Comparison of ENCODE assay signal across 8 mouse cellular contexts in the genomic region with DNA sequence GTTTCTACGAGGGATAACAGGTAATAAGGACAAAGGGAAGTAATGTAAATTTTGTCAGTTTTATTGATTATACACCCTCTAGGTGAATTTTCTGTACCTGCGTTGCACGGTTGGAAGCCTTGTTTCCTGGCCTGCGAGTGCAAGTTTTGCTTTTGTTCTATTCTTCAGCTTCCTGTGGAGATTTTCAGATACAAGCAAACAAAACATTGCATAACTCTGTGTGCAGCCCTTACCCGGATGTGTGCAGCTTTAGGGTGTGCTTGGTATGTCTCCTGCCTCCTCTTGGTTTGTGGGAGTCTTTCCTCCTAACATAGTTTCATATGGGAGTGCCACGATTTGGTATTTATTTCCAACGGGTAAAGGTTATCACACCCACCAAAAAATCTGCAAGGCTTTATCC. TPM values are rescaled to one million over a fixed set of nuclear protein-coding genes. Genes with fewer than 3 reads are reported as not detected.
DNase-seq lines count a peak whose midpoint lies in the region; ATAC-seq and TF ChIP-seq lines count a peak whose summit lies in the region.

No protein-coding gene starts in this region.

- H3K4me1 ChIP-seq in bone marrow macrophage, adult 2 months (ENCODE audit: control insufficient read depth, insufficient read depth, low read length) = peaks cover 9% of the 10 kb centered on the region
- H3K4me1 ChIP-seq in heart, embryonic 15.5 days (replicated peaks) = no peaks in the 10 kb centered on the region; the same call in none of the 2 replicates
- peaks cover 3% of the 10 kb centered on the region; the same call in 1 of the 2 replicates for H3K4me1 ChIP-seq in limb, embryonic 13.5 days
- peaks cover 8% of the 10 kb centered on the region for H3K4me1 ChIP-seq in midbrain, embryonic 14.5 days (ENCODE audit: control insufficient read depth, insufficient read depth, low read length)

- H3K9me3 ChIP-seq in heart, embryonic 15.5 days (replicated peaks) = no peaks in the 10 kb centered on the region
- H3K9me3 ChIP-seq in limb, embryonic 13.5 days = no peaks in the 10 kb centered on the region
- no peaks in the 10 kb centered on the region for H3K9me3 ChIP-seq in midbrain, embryonic 14.5 days (ENCODE audit: control insufficient read depth, low read length)

- WGBS in heart, embryonic 15.5 days = 38% methylated on average over 7 of the region's 7 CpGs
- WGBS in limb, embryonic 13.5 days = 29% methylated on average over 7 of the region's 7 CpGs
- WGBS in midbrain, embryonic 14.5 days = 42% methylated on average over 7 of the region's 7 CpGs

- intact Hi-C loops in left cerebral cortex, postnatal 25 days (cut with DNase I) = no loop called here
- intact Hi-C loops in left cerebral cortex, postnatal 10 days (cut with DNase I) = no loop called here

- peak overlapping the region; percentile 59 for H3K4me2 ChIP-seq in heart, embryonic 15.5 days
- peak overlapping the region; percentile 64 for H3K4me2 ChIP-seq in limb, embryonic 13.5 days (replicated peaks)
- peak overlapping the region; percentile 70 for H3K4me2 ChIP-seq in midbrain, embryonic 14.5 days (ENCODE audit: low read length)

- TF ChIP-seq POLR2A in bone marrow macrophage, adult 2 months (IDR thresholded peaks at IDR 0.05; ENCODE audit: borderline replicate concordance, low read depth, low read length) = no peak

- TF ChIP-seq CTCF in bone marrow macrophage, adult 2 months (IDR thresholded peaks at IDR 0.05; ENCODE audit: low read depth, low read length) = no peak

- H3K36me3 ChIP-seq in heart, embryonic 15.5 days = no peaks in the 10 kb centered on the region
- no peaks in the 10 kb centered on the region for H3K36me3 ChIP-seq in limb, embryonic 13.5 days
- H3K36me3 ChIP-seq in midbrain, embryonic 14.5 days (ENCODE audit: control insufficient read depth, insufficient read depth, low read length) = no peaks in the 10 kb centered on the region

- H3K27ac ChIP-seq in bone marrow macrophage, adult 2 months (ENCODE audit: insufficient read depth, low read depth, low read length) = peak overlapping the region; percentile 82
- peak overlapping the region; percentile 99 for H3K27ac ChIP-seq in heart, embryonic 15.5 days
- peak overlapping the region; percentile 97; the same call in 1 of the 2 replicates for H3K27ac ChIP-seq in limb, embryonic 13.5 days
- peak overlapping the region; percentile 98 for H3K27ac ChIP-seq in midbrain, embryonic 14.5 days (replicated peaks; ENCODE audit: low read depth, low read length)

- H3K27me3 ChIP-seq in heart, embryonic 15.5 days = no peaks in the 10 kb centered on the region
- no peaks in the 10 kb centered on the region for H3K27me3 ChIP-seq in limb, embryonic 13.5 days
- H3K27me3 ChIP-seq in midbrain, embryonic 14.5 days (ENCODE audit: control insufficient read depth, insufficient read depth, low read length) = no peaks in the 10 kb centered on the region

- ATAC-seq in heart, embryonic 15.5 days (replicated peaks; ENCODE audit: insufficient number of reproducible peaks, insufficient read depth, low FRiP score, low read depth) = no peak
- ATAC-seq in limb, embryonic 13.5 days (ENCODE audit: low FRiP score, low read depth) = no peak
- ATAC-seq in midbrain, embryonic 14.5 days (ENCODE audit: low FRiP score, low TSS enrichment) = no peak

- peak; percentile 34 to 50 for DNase-seq in left cerebral cortex, postnatal 25 days (ENCODE audit: low spot score in 2 of 2)
- DNase-seq in left cerebral cortex, postnatal 10 days (ENCODE audit: extremely low spot score in 1 of 2, low spot score in 2 of 2) = no peak
- peak; percentile 56 for DNase-seq in midbrain, embryonic 14.5 days
- no peak for DNase-seq in adrenal gland, postnatal 14 days
- DNase-seq in c-Kit-positive CD71-positive TER-119-positive erythroid progenitor cells, embryonic 14.5 days (ENCODE audit: low spot score) = no peak

- peak overlapping the region; percentile 76 for H3K4me3 ChIP-seq in bone marrow macrophage, adult 2 months (ENCODE audit: insufficient read depth, low read length)
- peak overlapping the region; percentile 84 for H3K4me3 ChIP-seq in heart, embryonic 15.5 days
- H3K4me3 ChIP-seq in limb, embryonic 13.5 days = peak overlapping the region; percentile 64
- peak overlapping the region; percentile 63 for H3K4me3 ChIP-seq in midbrain, embryonic 14.5 days (replicated peaks; ENCODE audit: low read depth, low read length)

- peak overlapping the region; percentile 80; the same call in 1 of the 2 replicates for H3K9ac ChIP-seq in heart, embryonic 15.5 days
- peak overlapping the region; percentile 88 for H3K9ac ChIP-seq in limb, embryonic 13.5 days
- H3K9ac ChIP-seq in midbrain, embryonic 14.5 days (replicated peaks; ENCODE audit: low read length) = peak overlapping the region; percentile 77

RNA-seq across cellular contexts. Expression of a gene that starts 5.7 kb away (rescaled TPM):
- 10 to 100 TPM; 34.1 to 36.3 TPM for total RNA-seq in left cerebral cortex, postnatal 25 days (2021)
- 10 to 100 TPM; 21.5 to 21.6 TPM for total RNA-seq in left cerebral cortex, postnatal 10 days (2021)
- polyA plus RNA-seq in bone marrow macrophage, adult 2 months (2012; ENCODE audit: insufficient read depth, insufficient read length, missing spikeins) = not detected in 2 replicates
- 67.4 and 72.1 TPM in 2 replicates for polyA plus RNA-seq in heart, embryonic 15.5 days (2015; fragmentation: Nextera tagmentation; extraction: Ambion mirVana)
- 105 and 113 TPM in 2 replicates for polyA plus RNA-seq in limb, embryonic 13.5 days (2015; fragmentation: Nextera tagmentation; extraction: Ambion mirVana)
- 11.1 and 15.5 TPM in 2 replicates for polyA plus RNA-seq in midbrain, embryonic 14.5 days (2014; fragmentation: Nextera tagmentation; extraction: Ambion mirVana)
- 58.5 and 58.7 TPM in 2 replicates for total RNA-seq in adrenal gland, postnatal 14 days (2021)

RNA-seq across cellular contexts. Expression of a gene that starts 53.6 kb away (rescaled TPM):
- not detected for total RNA-seq in left cerebral cortex, postnatal 25 days (2021)
- total RNA-seq in left cerebral cortex, postnatal 10 days (2021) = not detected
- not detected in 2 replicates for polyA plus RNA-seq in bone marrow macrophage, adult 2 months (2012; ENCODE audit: insufficient read depth, insufficient read length, missing spikeins)
- polyA plus RNA-seq in heart, embryonic 15.5 days (2015; fragmentation: Nextera tagmentation; extraction: Ambion mirVana) = not detected in 2 replicates
- polyA plus RNA-seq in limb, embryonic 13.5 days (2015; fragmentation: Nextera tagmentation; extraction: Ambion mirVana) = not detected in 2 replicates
- not detected in 2 replicates for polyA plus RNA-seq in midbrain, embryonic 14.5 days (2014; fragmentation: Nextera tagmentation; extraction: Ambion mirVana)
- not detected in 2 replicates for total RNA-seq in adrenal gland, postnatal 14 days (2021)

Comparison
In these comparisons a context has a peak if more than half of its experiments do, and no peak if none do; other contexts are left out.
1. DNase-seq: peak in left cerebral cortex, postnatal 25 days (2 of 2) and midbrain, embryonic 14.5 days (single experiment); none in left cerebral cortex, postnatal 10 days (0 of 2), adrenal gland, postnatal 14 days (single experiment) and c-Kit-positive CD71-positive TER-119-positive erythroid progenitor cells, embryonic 14.5 days (single experiment).
2. Peak in every context shown above with its lines, with median percentiles within 50 percentile points of each other: H3K27ac ChIP-seq, H3K4me3 ChIP-seq, H3K4me2 ChIP-seq and H3K9ac ChIP-seq.